Mouse (Mus musculus) c-Kit-positive CD71-positive TER-119-negative erythroid progenitor cells, embryonic 14.5 days (primary cell): ENCODE measurements around the gene Dusp1.
A peak's percentile ranks its signal among the peaks of the same experiment; 100 is the strongest.

Experiments used
- DNase-seq: peaks from one replicate; pipeline ENCODE4 v3.0.0-alpha.2; 2013; ENCODE audit warnings: low read depth

Dusp1 gene

GRCm38 (mm10) chr17:26584063-26584462 is 22.1 kb upstream of the Dusp1 start:
- no peak for DNase-seq

- no peak for DNase-seq
These were observed 21.7 kb upstream of the Dusp1 start for GRCm38 (mm10) chr17:26583606-26584005.

GRCm38 (mm10) chr17:26583056-26583455 is 21.1 kb upstream of the Dusp1 start:
- no peak for DNase-seq

- no peak for DNase-seq
These were observed 20.4 kb upstream of the Dusp1 start for GRCm38 (mm10) chr17:26582297-26582696.

GRCm38 (mm10) chr17:26580873-26581401 is 19.0 kb upstream of the Dusp1 start:
- DNase-seq: no peak

GRCm38 (mm10) chr17:26579396-26579795 is 17.5 kb upstream of the Dusp1 start:
- DNase-seq: no peak

GRCm38 (mm10) chr17:26578771-26579170 is 16.8 kb upstream of the Dusp1 start:
- no peak for DNase-seq

- DNase-seq: no peak
These were observed 16.2 kb upstream of the Dusp1 start for GRCm38 (mm10) chr17:26578162-26578561.

- no peak for DNase-seq
These were observed 15.4 kb upstream of the Dusp1 start for GRCm38 (mm10) chr17:26577309-26577708.

GRCm38 (mm10) chr17:26576833-26577232 is 14.9 kb upstream of the Dusp1 start:
- DNase-seq: no peak

GRCm38 (mm10) chr17:26575786-26576690 is 14.1 kb upstream of the Dusp1 start:
- DNase-seq: peak; percentile 24

- DNase-seq: no peak
These were observed 12.8 kb upstream of the Dusp1 start for GRCm38 (mm10) chr17:26574701-26575100.

GRCm38 (mm10) chr17:26574118-26574517 is 12.2 kb upstream of the Dusp1 start:
- DNase-seq: no peak

- DNase-seq: no peak
These were observed 10.3 kb upstream of the Dusp1 start for GRCm38 (mm10) chr17:26572265-26572664.

- DNase-seq: no peak
These were observed 9.4 kb upstream of the Dusp1 start for GRCm38 (mm10) chr17:26571377-26571776.

- DNase-seq: peak; percentile 72
These were observed 8.8 kb upstream of the Dusp1 start for GRCm38 (mm10) chr17:26570651-26571118.

GRCm38 (mm10) chr17:26569594-26570350 is 7.8 kb upstream of the Dusp1 start:
- no peak for DNase-seq

- DNase-seq: no peak
These were observed 5.9 kb upstream of the Dusp1 start for GRCm38 (mm10) chr17:26567818-26568173.

- DNase-seq: no peak
These were observed 5.4 kb upstream of the Dusp1 start for GRCm38 (mm10) chr17:26567142-26567817.

- DNase-seq: no peak
These were observed 2.5 kb upstream of the Dusp1 start for GRCm38 (mm10) chr17:26564439-26564838.

- no peak for DNase-seq
These were observed 1.5 kb upstream of the Dusp1 start for GRCm38 (mm10) chr17:26563476-26563875.

- DNase-seq: no peak
These were observed 364 bp upstream of the Dusp1 start for GRCm38 (mm10) chr17:26562292-26562691.
